Mouse (Mus musculus) right cerebral cortex, postnatal 36 days (tissue): ENCODE results near the gene Gm4027.
"Not testable (repeated sequence)": the region's sequence is repeated elsewhere in the genome, so short reads cannot be mapped to it uniquely, and the experiment has no call there.

Source experiments
- DNase-seq, 2 experiments: peaks; one replicate each; pipeline ENCODE4 v3.0.0; 2022; ENCODE audit warnings: low spot score in 2 of 2, mixed read lengths in 1 of 2

Gm4027 gene

GRCm38 (mm10) chr12:87618569-87618968 is at the start of gene Gm4027:
TSS of gene Gm4027 (plus strand) at chr12:87618869.
- DNase-seq = not testable (repeated sequence)

GRCm38 (mm10) chr12:87601388-87601787 is 17.3 kb upstream of the Gm4027 start:
- not testable (repeated sequence) for DNase-seq

GRCm38 (mm10) chr12:87602388-87602787 is 16.3 kb upstream of the Gm4027 start, which contains the start of gene Oog1:
TSS of gene Oog1 (plus strand) at chr12:87602688.
- DNase-seq = not testable (repeated sequence)

- DNase-seq = not testable (repeated sequence)
Measured at GRCm38 (mm10) chr12:87644520-87644919, 25.9 kb downstream of the Gm4027 start, which contains the start of gene Gm16381. TSS of gene Gm16381 (minus strand) at chr12:87644620.

- not testable (repeated sequence) for DNase-seq
Measured at GRCm38 (mm10) chr12:87652916-87653703, 34.4 kb downstream of the Gm4027 start.
